Mouse (Mus musculus): ENCODE measurements around the gene Nit1. TPM values are rescaled to one million over a fixed set of nuclear protein-coding genes. Genes with fewer than 3 reads are reported as not detected.
A peak's percentile ranks its signal among the peaks of the same experiment; 100 is the strongest.

The Nit1 gene
- polyA plus RNA-seq, 1 experiment from 2014 or later, result 31.8 TPM

DNA sequence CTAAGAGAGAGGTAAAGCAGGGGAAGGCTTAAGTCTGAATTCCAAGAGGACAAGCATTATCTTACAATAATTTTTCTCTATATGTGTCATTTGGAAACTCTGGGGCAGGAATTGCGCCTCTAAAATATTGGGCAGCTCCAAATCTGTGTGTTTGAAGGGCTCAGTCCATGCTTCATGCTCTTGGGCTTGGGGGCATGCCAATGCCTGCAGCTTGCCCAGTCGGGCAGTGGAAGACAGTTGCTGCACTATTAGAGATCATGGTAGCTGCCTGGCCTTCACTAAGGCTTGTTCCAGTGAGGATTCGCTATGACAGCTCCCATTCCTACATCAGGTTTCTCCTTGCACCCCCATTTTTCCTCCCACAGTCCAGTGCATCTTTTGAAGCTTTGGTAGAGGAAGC lies 3.2 kb upstream of the Nit1 start:
- H3K4me2 ChIP-seq (ENCODE audit: low read length), result no peak overlapping the region
- no peaks in the 10 kb centered on the region for H3K27me3 ChIP-seq (ENCODE audit: control insufficient read depth, insufficient read depth, low read length)
- H3K4me1 ChIP-seq (ENCODE audit: control insufficient read depth in 2 of 2, insufficient read depth in 2 of 2, low read length in 2 of 2), result peaks cover 5 to 12% of the 10 kb centered on the region in 2 experiments
- 92% methylated on average over 3 of the region's 3 CpGs for WGBS
- H3K9ac ChIP-seq (ENCODE audit: low read length), result no peak overlapping the region
- peaks cover 5% of the 10 kb centered on the region for H3K9me3 ChIP-seq (ENCODE audit: control insufficient read depth, low read length)
- no peak overlapping the region for H3K27ac ChIP-seq (replicated peaks in 1 of 2; ENCODE audit: control insufficient read depth in 1 of 2, insufficient read depth in 1 of 2, low read depth in 2 of 2, low read length in 2 of 2)
- no peak overlapping the region for H3K4me3 ChIP-seq (ENCODE audit: control insufficient read depth in 1 of 2, insufficient read depth in 1 of 2, low read depth in 1 of 2, low read length in 2 of 2)
- H3K36me3 ChIP-seq (ENCODE audit: control insufficient read depth, insufficient read depth, low read length), result peaks cover under 1% of the 10 kb centered on the region
- no peak for ATAC-seq (ENCODE audit: insufficient number of reproducible peaks, insufficient read depth, low FRiP score, low read depth)

DNA sequence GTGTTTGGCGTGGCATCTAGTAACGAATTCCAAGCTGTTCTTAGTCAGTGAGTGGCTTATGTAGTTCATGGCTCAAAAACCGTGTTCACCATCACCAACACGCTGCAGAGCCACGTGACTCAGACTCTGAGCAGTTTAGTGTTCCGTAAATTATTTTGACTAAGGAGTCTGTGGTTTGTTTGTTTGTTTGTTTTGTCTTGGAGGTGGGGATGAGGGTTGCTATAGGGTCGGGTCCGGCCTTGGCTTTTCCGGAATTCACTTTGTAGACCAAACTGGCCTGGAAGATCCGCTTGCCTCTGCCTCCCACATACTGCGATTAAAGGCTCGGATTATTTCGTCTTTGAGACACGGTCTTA lies 627 bp upstream of the Nit1 start:
- peaks cover 5 to 13% of the 10 kb centered on the region in 2 experiments for H3K4me1 ChIP-seq (ENCODE audit: control insufficient read depth in 2 of 2, insufficient read depth in 2 of 2, low read length in 2 of 2)
- peak overlapping the region; percentile 91 for H3K4me2 ChIP-seq (ENCODE audit: low read length)
- H3K9me3 ChIP-seq (ENCODE audit: control insufficient read depth, low read length), result peaks cover 5% of the 10 kb centered on the region
- H3K4me3 ChIP-seq (ENCODE audit: control insufficient read depth in 1 of 2, insufficient read depth in 1 of 2, low read depth in 1 of 2, low read length in 2 of 2), result peak overlapping the region; percentile 62 to 96
- no peaks in the 10 kb centered on the region for H3K27me3 ChIP-seq (ENCODE audit: control insufficient read depth, insufficient read depth, low read length)
- H3K36me3 ChIP-seq (ENCODE audit: control insufficient read depth, insufficient read depth, low read length), result peaks cover 27% of the 10 kb centered on the region
- peak overlapping the region in 1 of 2 experiments; percentile 76; a peak in 1 of 4 replicates for H3K27ac ChIP-seq (replicated peaks in 1 of 2; ENCODE audit: control insufficient read depth in 1 of 2, insufficient read depth in 1 of 2, low read depth in 2 of 2, low read length in 2 of 2)
- ATAC-seq (ENCODE audit: insufficient number of reproducible peaks, insufficient read depth, low FRiP score, low read depth), result no peak
- H3K9ac ChIP-seq (ENCODE audit: low read length), result peak overlapping the region; percentile 94
- 1% methylated on average over 14 of the region's 14 CpGs for WGBS

DNA sequence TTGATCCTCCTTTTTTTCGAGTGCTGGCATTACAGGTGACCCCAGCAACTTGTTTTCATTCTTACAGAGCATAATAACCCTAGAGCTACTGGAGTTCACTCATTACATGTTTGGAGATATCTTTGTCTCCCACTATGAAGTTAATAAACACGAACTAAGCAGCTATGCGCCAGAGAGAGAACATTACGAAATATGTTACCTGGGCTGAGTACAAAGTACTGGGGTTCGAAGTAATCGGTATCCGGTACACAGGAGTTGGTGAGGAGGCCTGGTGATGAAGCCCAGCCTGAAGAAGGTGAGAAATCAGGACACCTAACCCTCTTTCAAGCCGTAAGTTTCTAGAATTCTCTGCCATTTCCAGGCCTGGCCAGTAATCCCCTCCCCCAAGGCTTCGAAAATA lies 731 bp downstream of the Nit1 start:
- 71% methylated on average over 9 of the region's 9 CpGs for WGBS
- Histone ChIP-seq H3K27ac (replicated peaks in 1 of 2; ENCODE audit: control insufficient read depth in 1 of 2, insufficient read depth in 1 of 2, low read depth in 2 of 2, low read length in 2 of 2) (peak overlapping the region in 1 of 2 experiments; percentile 76; a peak in 2 of 4 replicates), H3K9me3 (ENCODE audit: control insufficient read depth, low read length) (peaks cover 5% of the 10 kb centered on the region), H3K27me3 (ENCODE audit: control insufficient read depth, insufficient read depth, low read length) (no peaks in the 10 kb centered on the region), H3K9ac (ENCODE audit: low read length) (peak overlapping the region; percentile 94), H3K4me1 (ENCODE audit: control insufficient read depth in 2 of 2, insufficient read depth in 2 of 2, low read length in 2 of 2) (peaks cover 5 to 13% of the 10 kb centered on the region in 2 experiments), H3K4me2 (ENCODE audit: low read length) (peak overlapping the region; percentile 91), H3K36me3 (ENCODE audit: control insufficient read depth, insufficient read depth, low read length) (peaks cover 40% of the 10 kb centered on the region), H3K4me3 (ENCODE audit: control insufficient read depth in 1 of 2, insufficient read depth in 1 of 2, low read depth in 1 of 2, low read length in 2 of 2) (peak overlapping the region; percentile 62 to 96; a peak in 3 of 4 replicates)
- ATAC-seq (ENCODE audit: insufficient number of reproducible peaks, insufficient read depth, low FRiP score, low read depth), result no peak

DNA sequence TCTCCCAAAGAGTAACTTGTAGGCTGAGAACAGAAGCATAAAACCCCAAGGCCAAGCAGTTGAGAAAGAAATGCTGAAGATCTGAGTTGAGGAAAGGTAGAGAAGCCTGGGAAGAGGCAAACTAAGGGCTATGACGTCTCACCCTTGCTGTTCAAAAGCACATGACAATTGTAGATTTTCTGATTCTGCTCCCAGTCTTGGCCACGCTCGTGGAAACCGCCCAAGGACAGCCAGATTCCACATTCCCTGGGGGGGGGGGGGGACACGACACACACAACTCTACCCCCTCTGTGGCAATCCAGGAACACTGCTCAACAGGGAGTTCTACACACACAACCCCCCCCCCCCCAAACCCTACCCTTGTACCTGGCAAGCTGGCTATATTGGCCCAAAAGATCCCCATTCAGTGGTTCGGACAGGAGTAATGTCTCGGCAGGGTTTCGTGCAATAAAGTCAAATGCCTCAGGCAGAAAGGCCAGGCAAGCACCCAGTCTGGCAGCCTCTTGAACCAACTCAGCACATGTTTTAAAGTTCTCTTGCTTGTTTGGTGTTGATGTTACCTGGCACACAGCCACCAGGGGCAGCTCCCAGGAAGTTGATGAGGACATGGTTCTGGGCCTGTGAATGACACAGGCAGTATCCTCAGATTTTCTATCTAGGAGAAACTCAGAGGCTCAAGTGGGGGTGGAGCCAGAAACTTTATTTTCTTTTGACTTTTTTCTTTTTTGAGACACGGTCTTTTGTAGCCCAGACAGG lies 1.3 kb downstream of the Nit1 start:
- Histone ChIP-seq H3K4me3 (ENCODE audit: control insufficient read depth in 1 of 2, insufficient read depth in 1 of 2, low read depth in 1 of 2, low read length in 2 of 2) (peak overlapping the region in 1 of 2 experiments; percentile 96; a peak in 1 of 4 replicates), H3K4me1 (ENCODE audit: control insufficient read depth in 2 of 2, insufficient read depth in 2 of 2, low read length in 2 of 2) (peaks cover 5 to 13% of the 10 kb centered on the region in 2 experiments), H3K36me3 (ENCODE audit: control insufficient read depth, insufficient read depth, low read length) (peaks cover 46% of the 10 kb centered on the region), H3K4me2 (ENCODE audit: low read length) (peak overlapping the region; percentile 91; the same call in 1 of the 2 replicates), H3K9me3 (ENCODE audit: control insufficient read depth, low read length) (peaks cover 5% of the 10 kb centered on the region), H3K9ac (ENCODE audit: low read length) (no peak overlapping the region), H3K27me3 (ENCODE audit: control insufficient read depth, insufficient read depth, low read length) (no peaks in the 10 kb centered on the region), H3K27ac (replicated peaks in 1 of 2; ENCODE audit: control insufficient read depth in 1 of 2, insufficient read depth in 1 of 2, low read depth in 2 of 2, low read length in 2 of 2) (no peak overlapping the region)
- 75% methylated on average over 9 of the region's 9 CpGs for WGBS
- ATAC-seq (ENCODE audit: insufficient number of reproducible peaks, insufficient read depth, low FRiP score, low read depth), result no peak

DNA sequence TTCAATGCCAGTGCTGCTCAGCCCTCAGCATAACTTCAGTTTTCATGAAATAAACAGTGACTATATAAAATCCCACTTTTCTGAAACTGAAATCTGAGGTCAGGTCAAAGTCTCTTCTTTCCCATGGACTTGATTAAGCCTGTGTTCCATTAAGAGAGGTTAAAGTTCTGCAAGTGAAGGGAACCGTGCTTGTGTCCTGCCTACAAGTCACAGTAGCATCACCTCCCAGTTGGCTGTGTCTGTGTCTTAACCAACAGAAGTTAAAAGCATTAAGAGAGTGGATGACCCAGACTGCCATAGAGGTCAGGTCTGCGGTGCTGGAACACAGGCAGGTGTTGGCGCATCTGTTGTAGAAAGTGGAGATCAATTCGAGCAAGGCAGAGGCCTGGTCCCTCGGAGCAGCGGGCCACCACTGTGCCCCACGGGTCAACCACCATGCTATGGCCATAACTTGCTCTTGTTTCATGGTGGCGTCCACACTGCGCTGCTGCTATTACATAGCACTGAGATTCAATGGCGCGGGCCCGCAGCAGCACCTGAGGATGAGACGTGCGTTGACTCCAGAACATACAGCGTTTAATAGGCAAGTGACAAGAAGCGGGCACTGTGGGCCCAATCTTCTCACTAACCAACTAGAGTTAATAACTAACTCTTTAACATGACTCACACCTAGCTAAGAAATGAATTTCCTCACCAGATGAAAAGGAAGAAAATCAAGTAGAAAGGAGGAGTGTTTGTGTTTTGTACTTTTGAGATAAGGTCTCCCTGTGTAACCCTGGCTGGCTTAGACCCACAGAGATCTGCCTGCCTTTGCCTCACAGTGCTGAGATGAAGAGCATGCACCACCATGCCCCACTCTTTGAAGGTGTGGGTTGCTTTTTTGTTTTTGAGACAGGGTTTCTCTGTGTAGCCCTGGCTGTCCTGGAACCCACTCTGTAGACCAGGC lies 2.9 kb downstream of the Nit1 start:
- ATAC-seq (ENCODE audit: insufficient number of reproducible peaks, insufficient read depth, low FRiP score, low read depth), result no peak
- H3K27me3 ChIP-seq (ENCODE audit: control insufficient read depth, insufficient read depth, low read length), result no peaks in the 10 kb centered on the region
- H3K36me3 ChIP-seq (ENCODE audit: control insufficient read depth, insufficient read depth, low read length), result peaks cover 62% of the 10 kb centered on the region
- no peak overlapping the region for H3K9ac ChIP-seq (ENCODE audit: low read length)
- peaks cover 5% of the 10 kb centered on the region for H3K9me3 ChIP-seq (ENCODE audit: control insufficient read depth, low read length)
- WGBS, result 95% methylated on average over 16 of the region's 16 CpGs
- H3K4me1 ChIP-seq (ENCODE audit: control insufficient read depth in 2 of 2, insufficient read depth in 2 of 2, low read length in 2 of 2), result peaks cover 5 to 13% of the 10 kb centered on the region in 2 experiments
- no peak overlapping the region for H3K4me3 ChIP-seq (ENCODE audit: control insufficient read depth in 1 of 2, insufficient read depth in 1 of 2, low read depth in 1 of 2, low read length in 2 of 2)
- no peak overlapping the region for H3K27ac ChIP-seq (replicated peaks in 1 of 2; ENCODE audit: control insufficient read depth in 1 of 2, insufficient read depth in 1 of 2, low read depth in 2 of 2, low read length in 2 of 2)
- H3K4me2 ChIP-seq (ENCODE audit: low read length), result no peak overlapping the region

DNA sequence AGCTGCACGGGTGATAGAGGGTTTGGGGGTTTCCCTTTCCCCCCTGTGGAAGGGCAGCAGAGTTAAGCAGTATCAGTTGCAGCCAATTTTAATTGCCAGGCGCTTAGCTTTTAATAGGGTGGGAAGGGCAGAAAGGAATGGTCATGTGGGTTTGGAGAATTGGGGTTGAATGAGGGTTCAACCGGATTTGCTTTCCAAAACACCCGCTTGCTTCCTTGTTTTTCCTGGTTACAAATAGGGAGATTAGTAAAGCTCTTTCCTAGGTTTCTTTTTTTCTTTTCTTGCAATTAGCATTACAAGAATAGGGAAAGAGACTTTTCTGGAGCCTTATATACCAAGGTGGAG lies 15.3 kb downstream of the Nit1 start:
- Histone ChIP-seq H3K36me3 (ENCODE audit: control insufficient read depth, insufficient read depth, low read length) (peaks cover 20% of the 10 kb centered on the region), H3K4me2 (ENCODE audit: low read length) (peak overlapping the region; percentile 93), H3K4me3 (ENCODE audit: control insufficient read depth in 1 of 2, insufficient read depth in 1 of 2, low read depth in 1 of 2, low read length in 2 of 2) (peak overlapping the region; percentile 80 to 88), H3K9me3 (ENCODE audit: control insufficient read depth, low read length) (no peaks in the 10 kb centered on the region), H3K27me3 (ENCODE audit: control insufficient read depth, insufficient read depth, low read length) (no peaks in the 10 kb centered on the region), H3K4me1 (ENCODE audit: control insufficient read depth in 2 of 2, insufficient read depth in 2 of 2, low read length in 2 of 2) (peaks cover 0 to 46% of the 10 kb centered on the region in 2 experiments), H3K9ac (ENCODE audit: low read length) (peak overlapping the region; percentile 90), H3K27ac (replicated peaks in 1 of 2; ENCODE audit: control insufficient read depth in 1 of 2, insufficient read depth in 1 of 2, low read depth in 2 of 2, low read length in 2 of 2) (peak overlapping the region; percentile 98)
- WGBS, result 0% methylated on average over 4 of the region's 4 CpGs
- ATAC-seq (ENCODE audit: insufficient number of reproducible peaks, insufficient read depth, low FRiP score, low read depth), result no peak

DNA sequence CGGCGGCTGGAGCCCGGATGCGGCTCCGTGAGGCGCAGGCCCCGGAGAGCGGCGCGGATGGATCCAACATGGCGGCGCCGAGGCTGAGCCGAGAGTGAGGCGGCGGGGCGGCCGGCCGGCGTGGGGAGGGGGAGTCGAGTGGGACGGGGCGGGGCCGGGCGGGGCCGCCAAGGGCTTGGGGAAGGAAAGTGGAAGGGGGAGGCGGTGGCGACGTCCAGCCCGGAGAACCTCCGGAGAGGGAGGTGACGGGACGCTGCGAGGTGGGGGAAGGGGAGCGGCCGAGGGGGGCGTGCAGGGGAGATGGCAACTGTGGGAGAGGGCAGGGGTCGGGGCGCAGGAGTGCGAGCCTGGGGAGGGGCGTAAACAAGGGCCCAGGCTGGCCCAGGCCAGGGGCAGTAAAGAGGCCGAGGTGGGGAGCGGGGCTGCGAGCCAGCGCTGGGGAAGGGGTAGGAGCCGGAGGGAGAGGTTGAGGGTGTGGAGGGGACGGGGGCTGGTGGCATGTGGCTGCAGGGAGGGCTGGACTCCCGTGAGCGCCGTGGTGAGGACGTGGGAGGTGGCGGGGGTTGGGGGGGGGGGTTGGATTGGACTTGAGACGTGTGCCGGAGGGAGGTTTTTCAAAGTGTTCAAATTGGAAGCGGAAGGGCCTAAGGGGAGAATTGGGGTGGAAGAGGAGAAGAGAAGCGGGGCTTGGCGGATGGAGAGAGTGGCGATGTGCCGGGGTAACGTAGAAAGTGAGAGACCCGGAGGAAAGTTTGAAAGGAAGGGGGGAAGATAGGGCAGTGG lies 15.8 kb downstream of the Nit1 start:
- Histone ChIP-seq H3K27me3 (ENCODE audit: control insufficient read depth, insufficient read depth, low read length) (no peaks in the 10 kb centered on the region), H3K4me1 (ENCODE audit: control insufficient read depth in 2 of 2, insufficient read depth in 2 of 2, low read length in 2 of 2) (peaks cover 0 to 46% of the 10 kb centered on the region in 2 experiments), H3K9ac (ENCODE audit: low read length) (peak overlapping the region; percentile 90), H3K4me3 (ENCODE audit: control insufficient read depth in 1 of 2, insufficient read depth in 1 of 2, low read depth in 1 of 2, low read length in 2 of 2) (peak overlapping the region; percentile 80 to 88), H3K9me3 (ENCODE audit: control insufficient read depth, low read length) (no peaks in the 10 kb centered on the region), H3K36me3 (ENCODE audit: control insufficient read depth, insufficient read depth, low read length) (peaks cover 20% of the 10 kb centered on the region), H3K4me2 (ENCODE audit: low read length) (peak overlapping the region; percentile 93), H3K27ac (replicated peaks in 1 of 2; ENCODE audit: control insufficient read depth in 1 of 2, insufficient read depth in 1 of 2, low read depth in 2 of 2, low read length in 2 of 2) (peak overlapping the region; percentile 98)
- peak; percentile 87 for ATAC-seq (ENCODE audit: insufficient number of reproducible peaks, insufficient read depth, low FRiP score, low read depth)
- 1% methylated on average over 59 of the region's 61 CpGs for WGBS
